Mouse (Mus musculus): Measurements from ENCODE around the gene Trpm8. TPM values are rescaled to one million over a fixed set of nuclear protein-coding genes. Genes with fewer than 3 reads are reported as not detected.

Gene Trpm8
- polyA plus RNA-seq (2014; fragmentation: Nextera tagmentation; extraction: Ambion mirVana), result 0.18 TPM in 1 of 2 replicates, not detected in the other

GRCm38 (mm10) chr1:88277098-88277817, at the start of gene Trpm8, which contains the start of gene Hjurp:
Gene Trpm8, plus strand, starts transcription at chr1:88277661.
Gene Hjurp, minus strand, starts transcription at chr1:88277633.
- WGBS, result 1% methylated on average over 50 of the region's 50 CpGs
- ATAC-seq (ENCODE audit: insufficient read depth) (peak; percentile 96), DNase-seq (peak; percentile 100)
- H3K4me3 ChIP-seq (ENCODE audit: low read depth, low read length), result peak within 1 kb of the TSS; percentile 53
- no peaks in the 10 kb centered on the region for H3K9me3 ChIP-seq (ENCODE audit: low read depth, low read length)
- peaks cover 12% of the 10 kb centered on the region for H3K4me1 ChIP-seq (ENCODE audit: insufficient read depth)
- peaks cover 39% of the 10 kb centered on the region for H3K36me3 ChIP-seq (ENCODE audit: insufficient read depth)
- peak; percentile 100 for TF ChIP-seq CTCF (IDR thresholded peaks at IDR 0.05; ENCODE audit: low read depth)
- H3K27me3 ChIP-seq (ENCODE audit: insufficient read depth, low read length), result no peaks in the 10 kb centered on the region
- peak within 1 kb of the TSS; percentile 89 for H3K27ac ChIP-seq (ENCODE audit: low read depth)
- peak within 1 kb of the TSS; percentile 73 for H3K9ac ChIP-seq
- H3K4me2 ChIP-seq, result peak within 1 kb of the TSS; percentile 63

GRCm38 (mm10) chr1:88228121-88228520, 49.3 kb upstream of the Trpm8 start:
- Histone ChIP-seq H3K9me3 (ENCODE audit: low read depth, low read length) (peaks cover 70% of the 10 kb centered on the region), H3K4me3 (ENCODE audit: low read depth, low read length) (no peak overlapping the region), H3K27me3 (ENCODE audit: insufficient read depth, low read length) (no peaks in the 10 kb centered on the region), H3K4me1 (ENCODE audit: insufficient read depth) (no peaks in the 10 kb centered on the region), H3K27ac (ENCODE audit: low read depth) (no peak overlapping the region), H3K36me3 (ENCODE audit: insufficient read depth) (no peaks in the 10 kb centered on the region), H3K4me2 (no peak overlapping the region), H3K9ac (no peak overlapping the region)
- no peak for ATAC-seq (ENCODE audit: insufficient read depth)
- no peak for DNase-seq
- WGBS, result 67% methylated on average over 7 of the region's 7 CpGs
- TF ChIP-seq CTCF (IDR thresholded peaks at IDR 0.05; ENCODE audit: low read depth), result no peak

GRCm38 (mm10) chr1:88229566-88229965, 47.9 kb upstream of the Trpm8 start:
- Histone ChIP-seq H3K27ac (ENCODE audit: low read depth) (no peak overlapping the region), H3K4me1 (ENCODE audit: insufficient read depth) (no peaks in the 10 kb centered on the region), H3K27me3 (ENCODE audit: insufficient read depth, low read length) (no peaks in the 10 kb centered on the region), H3K9me3 (ENCODE audit: low read depth, low read length) (peaks cover 85% of the 10 kb centered on the region), H3K9ac (no peak overlapping the region), H3K36me3 (ENCODE audit: insufficient read depth) (no peaks in the 10 kb centered on the region), H3K4me3 (ENCODE audit: low read depth, low read length) (no peak overlapping the region), H3K4me2 (no peak overlapping the region)
- DNase-seq (no peak), ATAC-seq (ENCODE audit: insufficient read depth) (no peak)
- WGBS, result 76% methylated on average over 3 of the region's 3 CpGs
- TF ChIP-seq CTCF (IDR thresholded peaks at IDR 0.05; ENCODE audit: low read depth), result no peak

GRCm38 (mm10) chr1:88229986-88230385, 47.5 kb upstream of the Trpm8 start:
- no peak for TF ChIP-seq CTCF (IDR thresholded peaks at IDR 0.05; ENCODE audit: low read depth)
- Histone ChIP-seq H3K9ac (no peak overlapping the region), H3K4me1 (ENCODE audit: insufficient read depth) (no peaks in the 10 kb centered on the region), H3K9me3 (ENCODE audit: low read depth, low read length) (peaks cover 89% of the 10 kb centered on the region), H3K27me3 (ENCODE audit: insufficient read depth, low read length) (no peaks in the 10 kb centered on the region), H3K4me2 (no peak overlapping the region), H3K27ac (ENCODE audit: low read depth) (no peak overlapping the region), H3K4me3 (ENCODE audit: low read depth, low read length) (no peak overlapping the region), H3K36me3 (ENCODE audit: insufficient read depth) (no peaks in the 10 kb centered on the region)
- WGBS, result 83% methylated on average over 5 of the region's 5 CpGs
- DNase-seq (no peak), ATAC-seq (ENCODE audit: insufficient read depth) (no peak)

- no peaks in the 10 kb centered on the region for H3K27me3 ChIP-seq (ENCODE audit: insufficient read depth, low read length)
- no peak for ATAC-seq (ENCODE audit: insufficient read depth)
- H3K4me2 ChIP-seq, result no peak overlapping the region
- peaks cover 92% of the 10 kb centered on the region for H3K9me3 ChIP-seq (ENCODE audit: low read depth, low read length)
- H3K4me3 ChIP-seq (ENCODE audit: low read depth, low read length), result no peak overlapping the region
- DNase-seq, result no peak
- H3K36me3 ChIP-seq (ENCODE audit: insufficient read depth), result no peaks in the 10 kb centered on the region
- WGBS, result 71% methylated on average over 7 of the region's 7 CpGs
- TF ChIP-seq CTCF (IDR thresholded peaks at IDR 0.05; ENCODE audit: low read depth), result no peak
- no peak overlapping the region for H3K27ac ChIP-seq (ENCODE audit: low read depth)
- no peak overlapping the region for H3K9ac ChIP-seq
- no peaks in the 10 kb centered on the region for H3K4me1 ChIP-seq (ENCODE audit: insufficient read depth)
Measured at GRCm38 (mm10) chr1:88230421-88230820, 47.0 kb upstream of the Trpm8 start.

GRCm38 (mm10) chr1:88230981-88231802, 46.3 kb upstream of the Trpm8 start:
- H3K9me3 ChIP-seq (ENCODE audit: low read depth, low read length), result peaks cover 91% of the 10 kb centered on the region
- H3K4me1 ChIP-seq (ENCODE audit: insufficient read depth), result no peaks in the 10 kb centered on the region
- no peaks in the 10 kb centered on the region for H3K36me3 ChIP-seq (ENCODE audit: insufficient read depth)
- H3K27me3 ChIP-seq (ENCODE audit: insufficient read depth, low read length), result no peaks in the 10 kb centered on the region
- ATAC-seq (ENCODE audit: insufficient read depth), result no peak
- TF ChIP-seq CTCF (IDR thresholded peaks at IDR 0.05; ENCODE audit: low read depth), result no peak
- no peak overlapping the region for H3K9ac ChIP-seq
- WGBS, result 69% methylated on average over 6 of the region's 6 CpGs
- H3K27ac ChIP-seq (ENCODE audit: low read depth), result no peak overlapping the region
- no peak overlapping the region for H3K4me2 ChIP-seq
- no peak for DNase-seq
- no peak overlapping the region for H3K4me3 ChIP-seq (ENCODE audit: low read depth, low read length)

Measured in lung, embryonic 14.5 days (tissue).